Comparison of ENCODE assay signal across 22 mouse cellular contexts in genomic region chr4:116840841-116841240, GRCm38 (mm10). TPM values are rescaled to one million over a fixed set of nuclear protein-coding genes. Genes with fewer than 3 reads are reported as not detected.
A peak's percentile ranks its signal among the peaks of the same experiment; 100 is the strongest.
DNase-seq lines count a peak whose midpoint lies in the region; ATAC-seq lines count a peak whose summit lies in the region.
"Had no signal": no experiment of that assay in that cellular context is flagged by ENCODE, and none has a peak within 500 bp of the region (broad histone marks: within the 10 kb centered on the region; RNA-seq: fewer than 3 reads in every experiment).

No protein-coding gene starts in this region.

- peak; percentile 32 for DNase-seq in adrenal gland, adult 2 months
- no peak for DNase-seq in adrenal gland, postnatal 10 days
- peak; percentile 72 for DNase-seq in midbrain, embryonic 11.5 days (ENCODE audit: low spot score, missing footprints)
- DNase-seq in midbrain, embryonic 10.5 days (ENCODE audit: low spot score): no peak
- DNase-seq: adrenal gland, postnatal 25 days; cerebellum, adult 11 months; cerebellum, adult 18-20 months; cerebellum, adult 8-10 months; cerebellum, adult 9-11 months; cerebellum, postnatal 14 days; cerebellum, postnatal 36 days; embryo, embryonic 11 days had no signal

- ATAC-seq in midbrain, embryonic 11.5 days (ENCODE audit: low FRiP score): no peak
- ATAC-seq in CD4-positive, CD25-positive, alpha-beta regulatory T cell, adult 4 months: no peak
- ATAC-seq: forebrain, embryonic 14.5 days; forebrain, embryonic 16.5 days had no signal

- no peak overlapping the region for H3K27ac ChIP-seq in midbrain, embryonic 11.5 days (ENCODE audit: low read depth, low read length)
- H3K27ac ChIP-seq in midbrain, embryonic 10.5 days (replicated peaks): no peak overlapping the region
- H3K27ac ChIP-seq: embryonic facial prominence, embryonic 13.5 days; embryonic facial prominence, embryonic 15.5 days; forebrain, embryonic 10.5 days; forebrain, embryonic 12.5 days had no signal

- H3K9ac ChIP-seq in midbrain, embryonic 11.5 days (ENCODE audit: low read length): no peak overlapping the region
- H3K9ac ChIP-seq: embryonic facial prominence, embryonic 13.5 days; embryonic facial prominence, embryonic 15.5 days; forebrain, embryonic 12.5 days had no signal

- H3K36me3 ChIP-seq in midbrain, embryonic 11.5 days (ENCODE audit: control insufficient read depth, insufficient read depth, low read length): no peaks in the 10 kb centered on the region
- no peaks in the 10 kb centered on the region for H3K36me3 ChIP-seq in midbrain, embryonic 10.5 days
- H3K36me3 ChIP-seq: embryonic facial prominence, embryonic 13.5 days; embryonic facial prominence, embryonic 15.5 days; forebrain, embryonic 10.5 days; forebrain, embryonic 12.5 days; G1E had no signal

- no peaks in the 10 kb centered on the region for H3K4me1 ChIP-seq in midbrain, embryonic 11.5 days (ENCODE audit: control insufficient read depth, insufficient read depth, low read length)
- H3K4me1 ChIP-seq in midbrain, embryonic 10.5 days: peaks cover 13% of the 10 kb centered on the region
- H3K4me1 ChIP-seq: embryonic facial prominence, embryonic 13.5 days; embryonic facial prominence, embryonic 15.5 days; forebrain, embryonic 12.5 days had no signal

- WGBS in midbrain, embryonic 11.5 days: 86% methylated on average over 6 of the region's 6 CpGs
- 93% methylated on average over 6 of the region's 6 CpGs for WGBS in midbrain, embryonic 10.5 days

- H3K27me3 ChIP-seq in midbrain, embryonic 11.5 days (ENCODE audit: control insufficient read depth, insufficient read depth, low read length): no peaks in the 10 kb centered on the region
- peaks cover 11% of the 10 kb centered on the region for H3K27me3 ChIP-seq in midbrain, embryonic 10.5 days (ENCODE audit: low read depth, poor library complexity, severe bottlenecking)
- H3K27me3 ChIP-seq: CH12.LX had no signal

- H3K9me3 ChIP-seq in midbrain, embryonic 11.5 days (ENCODE audit: control insufficient read depth, low read length): no peaks in the 10 kb centered on the region
- no peaks in the 10 kb centered on the region for H3K9me3 ChIP-seq in midbrain, embryonic 10.5 days (replicated peaks)
- H3K9me3 ChIP-seq: embryonic facial prominence, embryonic 13.5 days; embryonic facial prominence, embryonic 15.5 days; forebrain, embryonic 10.5 days; forebrain, embryonic 12.5 days; G1E had no signal

- H3K4me3 ChIP-seq in midbrain, embryonic 11.5 days (ENCODE audit: low read depth, low read length): no peak overlapping the region
- no peak overlapping the region for H3K4me3 ChIP-seq in midbrain, embryonic 10.5 days
- H3K4me3 ChIP-seq: embryonic facial prominence, embryonic 13.5 days; embryonic facial prominence, embryonic 15.5 days; erythroblast, embryonic 14.5 days; forebrain, embryonic 12.5 days had no signal

- H3K4me2 ChIP-seq in midbrain, embryonic 11.5 days: no peak overlapping the region
- H3K4me2 ChIP-seq: forebrain, embryonic 12.5 days had no signal

RNA-seq across cellular contexts. Expression of gene Hpdl, which starts 19.3 kb away (rescaled TPM):
- 1 to 10 TPM; 2.4 to 4.2 TPM for total RNA-seq in adrenal gland, adult 2 months (2021)
- 7.7 and 8.9 TPM in 2 replicates for polyA plus RNA-seq in adrenal gland, adult 2 months (2012; rRNA removed)
- total RNA-seq in adrenal gland, postnatal 10 days (2021): 1 to 10 TPM; 5.2 to 9.2 TPM
- 0.51 and 0.81 TPM in 2 replicates for polyA plus RNA-seq in midbrain, embryonic 11.5 days (2014; fragmentation: Nextera tagmentation; extraction: Ambion mirVana)
- 1.0 and 1.2 TPM in 2 replicates for polyA plus RNA-seq in midbrain, embryonic 10.5 days (2016; fragmentation: Nextera tagmentation; extraction: Ambion mirVana)
- polyA plus RNA-seq in CD4-positive, CD25-positive, alpha-beta regulatory T cell, adult 4 months (2017; shearing (Covaris generic)): under 1 TPM in 1 of 2 experiments, not detected in 1; 0.52 TPM
- total RNA-seq: G1E had no signal
- polyA plus RNA-seq: erythroblast, embryonic 14.5 days; G1E had no signal

RNA-seq across cellular contexts. Expression of gene Mutyh, which starts 33.3 kb away (rescaled TPM):
- total RNA-seq in adrenal gland, adult 2 months (2021): 1 to 10 TPM; 3.0 to 7.8 TPM
- 17.5 and 19.6 TPM in 2 replicates for polyA plus RNA-seq in adrenal gland, adult 2 months (2012; rRNA removed)
- 1 to 10 TPM; 4.2 to 4.7 TPM for total RNA-seq in adrenal gland, postnatal 10 days (2021)
- polyA plus RNA-seq in midbrain, embryonic 11.5 days (2014; fragmentation: Nextera tagmentation; extraction: Ambion mirVana): 13.9 and 18.2 TPM in 2 replicates
- 27.1 and 27.3 TPM in 2 replicates for polyA plus RNA-seq in midbrain, embryonic 10.5 days (2016; fragmentation: Nextera tagmentation; extraction: Ambion mirVana)
- polyA plus RNA-seq in CD4-positive, CD25-positive, alpha-beta regulatory T cell, adult 4 months (2017; shearing (Covaris generic)): 10 to 100 TPM; 13.9 to 17.5 TPM
- polyA plus RNA-seq: erythroblast, embryonic 14.5 days had no signal

RNA-seq across cellular contexts. Expression of gene Toe1, which starts 33.4 kb away (rescaled TPM):
- total RNA-seq in adrenal gland, adult 2 months (2021): 10 to 100 TPM; 13.1 to 16.1 TPM
- polyA plus RNA-seq in adrenal gland, adult 2 months (2012; rRNA removed): 14.2 and 14.3 TPM in 2 replicates
- total RNA-seq in adrenal gland, postnatal 10 days (2021): 10 to 100 TPM; 16.2 to 19.4 TPM
- polyA plus RNA-seq in midbrain, embryonic 11.5 days (2014; fragmentation: Nextera tagmentation; extraction: Ambion mirVana): 33.7 and 34.1 TPM in 2 replicates
- 38.8 and 40.9 TPM in 2 replicates for polyA plus RNA-seq in midbrain, embryonic 10.5 days (2016; fragmentation: Nextera tagmentation; extraction: Ambion mirVana)
- 10 to 100 TPM; 30.7 to 43.6 TPM for polyA plus RNA-seq in CD4-positive, CD25-positive, alpha-beta regulatory T cell, adult 4 months (2017; shearing (Covaris generic))

RNA-seq across cellular contexts. Expression of gene Zswim5, which starts 36.3 kb away (rescaled TPM):
- 1 to 10 TPM; 3.6 to 4.7 TPM for total RNA-seq in adrenal gland, adult 2 months (2021)
- 1.8 and 2.4 TPM in 2 replicates for polyA plus RNA-seq in adrenal gland, adult 2 months (2012; rRNA removed)
- 1 to 10 TPM; 3.0 to 3.2 TPM for total RNA-seq in adrenal gland, postnatal 10 days (2021)
- polyA plus RNA-seq in midbrain, embryonic 11.5 days (2014; fragmentation: Nextera tagmentation; extraction: Ambion mirVana): 8.7 and 10.1 TPM in 2 replicates
- 5.7 and 7.4 TPM in 2 replicates for polyA plus RNA-seq in midbrain, embryonic 10.5 days (2016; fragmentation: Nextera tagmentation; extraction: Ambion mirVana)
- not detected for polyA plus RNA-seq in CD4-positive, CD25-positive, alpha-beta regulatory T cell, adult 4 months (2017; shearing (Covaris generic))
- polyA plus RNA-seq: erythroblast, embryonic 14.5 days; G1E had no signal

Comparison
In these comparisons a context has a peak if more than half of its experiments do, and no peak if none do; other contexts are left out.
1. DNase-seq: peak in adrenal gland, adult 2 months (single experiment) and midbrain, embryonic 11.5 days (single experiment); none in adrenal gland, postnatal 10 days (single experiment) and midbrain, embryonic 10.5 days (single experiment).